Mouse (Mus musculus) C2C12 (cell line): Measurements from ENCODE around the gene Slc47a2. TPM values are rescaled to one million over a fixed set of nuclear protein-coding genes. Genes with fewer than 3 reads are reported as not detected.

Source experiments
- H3K27me3 ChIP-seq: one replicate; pipeline ENCODE4 v1.6.1; 2011; ENCODE audit not compliant: control insufficient read depth, insufficient read depth, insufficient read length
- H3K36me3 ChIP-seq: one replicate; pipeline ENCODE4 v1.6.1; 2011; ENCODE audit not compliant: control insufficient read depth, insufficient read depth
- H3K4me3 ChIP-seq: one replicate; pipeline ENCODE4 v1.5.1; 2011; ENCODE audit warnings: mild to moderate bottlenecking, control low read depth; ENCODE audit not compliant: poor library complexity, insufficient read depth, severe bottlenecking
- H3K79me2 ChIP-seq: one replicate; pipeline ENCODE4 v1.6.1; 2011; ENCODE audit not compliant: control insufficient read depth, insufficient read depth
- H3K79me3 ChIP-seq: one replicate; pipeline ENCODE4 v1.6.1; 2011; ENCODE audit warnings: low read depth, control low read depth
- H3ac ChIP-seq: one replicate; pipeline ENCODE3; 2011; ENCODE audit warnings: low read depth; ENCODE audit not compliant: control insufficient read depth, insufficient read length
- CEBPB ChIP-seq: IDR thresholded peaks from one replicate; pipeline ENCODE4 v1.6.1; 2011; ENCODE audit warnings: low read depth, mild to moderate bottlenecking, control low read depth, moderate library complexity
- CTCF ChIP-seq: IDR thresholded peaks from one replicate; pipeline ENCODE4 v1.5.1; 2011; ENCODE audit not compliant: control insufficient read depth, insufficient read depth, insufficient read length
- FOSL1 ChIP-seq: IDR thresholded peaks from one replicate; pipeline ENCODE4 v1.8.0; 2011; ENCODE audit warnings: mild to moderate bottlenecking, low read length; ENCODE audit not compliant: poor library complexity, insufficient read depth, severe bottlenecking
- MAX ChIP-seq: IDR thresholded peaks from one replicate; pipeline ENCODE4 v1.6.1; 2011; ENCODE audit warnings: mild to moderate bottlenecking, control low read depth
- MYOD1 ChIP-seq: IDR thresholded peaks from one replicate; pipeline ENCODE4 v1.6.1; 2011; ENCODE audit warnings: low read depth; ENCODE audit not compliant: control insufficient read depth, insufficient read length
- MYOG ChIP-seq: IDR thresholded peaks from one replicate; pipeline ENCODE4 v1.6.1; 2011; ENCODE audit not compliant: control insufficient read depth, insufficient read length; ENCODE audit errors: extremely low read depth
- USF1 ChIP-seq: IDR thresholded peaks from one replicate; pipeline ENCODE4 v1.6.1; 2011; ENCODE audit warnings: low read depth, mild to moderate bottlenecking, control low read depth, moderate library complexity
- polyA plus RNA-seq: library from polyadenylated mRNA; unstranded; fragments of >200 nt; fragmentation: generic; extraction: Trizol; gene quantifications from one replicate; pipeline ENCODE4 v1.2.1, GENCODE M21; 2012; ENCODE audit warnings: missing spikeins

Gene Slc47a2
- polyA plus RNA-seq, 1 experiment = not detected

DNA sequence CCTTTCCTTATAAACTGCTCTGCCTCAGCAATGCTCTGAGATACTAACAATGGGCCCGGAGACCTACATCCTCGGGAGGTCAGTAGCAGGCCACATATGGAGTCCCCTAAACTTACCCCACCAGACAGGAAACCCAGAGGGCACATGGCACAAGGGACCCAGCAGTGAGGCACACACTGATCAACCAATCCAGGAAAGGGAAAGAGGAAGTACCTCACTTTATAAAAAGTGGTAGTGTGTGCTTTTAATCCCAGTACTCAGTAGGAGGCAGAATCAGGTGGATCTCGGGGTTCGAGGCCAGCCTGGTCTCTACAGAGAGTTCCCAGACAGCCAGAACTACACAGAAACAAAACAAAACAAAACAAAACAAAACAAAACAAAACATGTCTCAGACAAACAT is 2.3 kb downstream of the Slc47a2 start:
- Histone ChIP-seq H3K4me3 (no peak overlapping the region), H3ac (no peak overlapping the region), H3K36me3 (no peaks in the 10 kb centered on the region), H3K27me3 (peaks cover 19% of the 10 kb centered on the region), H3K79me2 (no peaks in the 10 kb centered on the region), H3K79me3 (no peaks in the 10 kb centered on the region)
- no peak for TF ChIP-seq CTCF
- no peak for TF ChIP-seq MAX
- no peak for TF ChIP-seq USF1
- no peak for TF ChIP-seq MYOD1
- TF ChIP-seq FOSL1 = no peak
- no peak for TF ChIP-seq MYOG
- no peak for TF ChIP-seq CEBPB

DNA sequence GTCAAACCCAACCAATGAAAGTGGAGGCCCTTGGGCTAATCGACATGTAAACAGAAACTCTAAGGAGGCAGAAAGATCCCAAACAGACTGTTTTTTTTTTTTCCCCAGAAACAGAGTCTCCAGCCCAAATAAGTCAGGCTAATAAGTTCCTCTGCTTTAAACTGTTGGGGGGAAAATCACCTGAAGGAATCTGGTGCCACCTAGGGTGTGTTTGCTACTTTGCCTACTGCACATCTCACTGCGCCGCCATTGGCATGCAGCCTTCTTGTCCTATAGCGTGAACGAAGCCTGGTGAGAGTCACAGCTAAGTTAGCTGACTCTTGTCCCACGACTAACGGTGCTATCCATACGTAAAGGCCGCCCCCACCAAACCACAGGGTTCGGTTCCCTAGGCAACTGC is 5.1 kb downstream of the Slc47a2 start:
- peaks cover 15% of the 10 kb centered on the region for H3K27me3 ChIP-seq
- no peaks in the 10 kb centered on the region for H3K79me2 ChIP-seq
- H3K4me3 ChIP-seq = no peak overlapping the region
- H3K36me3 ChIP-seq = no peaks in the 10 kb centered on the region
- no peaks in the 10 kb centered on the region for H3K79me3 ChIP-seq
- no peak for TF ChIP-seq MYOG
- no peak for TF ChIP-seq MYOD1
- no peak for TF ChIP-seq CTCF
- TF ChIP-seq MAX = no peak
- TF ChIP-seq CEBPB = no peak
- TF ChIP-seq FOSL1 = no peak
- no peak for TF ChIP-seq USF1
- no peak overlapping the region for H3ac ChIP-seq

DNA sequence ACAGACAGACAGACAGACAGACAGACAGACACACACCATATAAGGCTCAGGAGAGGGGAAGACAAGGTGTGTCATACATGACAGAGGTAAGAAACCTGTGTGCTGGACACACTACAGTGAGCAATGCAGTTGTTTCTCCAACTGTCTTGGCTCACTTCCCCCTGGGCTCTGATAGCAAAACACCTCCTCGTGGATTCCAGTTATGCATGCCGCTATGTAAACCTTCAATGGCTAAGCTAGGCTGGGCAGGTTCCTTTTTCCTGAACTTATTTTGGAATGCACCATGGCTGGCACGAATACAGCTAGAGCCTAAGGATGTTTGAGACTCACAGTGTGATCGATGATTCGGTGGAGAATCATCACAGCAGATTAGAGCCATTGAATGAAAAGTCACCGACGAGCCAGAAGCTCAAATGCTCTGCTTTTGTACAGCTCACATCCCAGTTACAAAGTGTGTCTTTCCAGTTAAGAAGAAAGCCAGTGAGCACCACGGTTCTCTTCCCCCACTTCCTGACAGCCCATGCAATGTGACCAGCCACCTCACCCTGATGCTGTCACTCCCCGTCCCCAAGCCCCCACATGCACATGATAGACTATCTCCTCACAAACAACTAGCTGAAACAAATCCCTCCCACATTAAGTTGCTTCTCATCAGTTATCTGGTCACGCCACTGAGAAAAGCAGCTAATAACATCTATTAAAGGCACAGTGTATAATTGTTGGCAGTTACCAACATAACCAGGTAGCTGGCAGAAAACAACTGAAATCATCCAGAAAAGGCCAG is 21.6 kb downstream of the Slc47a2 start:
- TF ChIP-seq CTCF = no peak
- no peak for TF ChIP-seq MYOG
- TF ChIP-seq CEBPB = no peak
- no peak for TF ChIP-seq FOSL1
- TF ChIP-seq MAX = no peak
- no peak for TF ChIP-seq USF1
- no peak for TF ChIP-seq MYOD1
- Histone ChIP-seq H3K79me2 (no peaks in the 10 kb centered on the region), H3K36me3 (no peaks in the 10 kb centered on the region), H3K4me3 (no peak overlapping the region), H3K27me3 (no peaks in the 10 kb centered on the region), H3K79me3 (no peaks in the 10 kb centered on the region), H3ac (no peak overlapping the region)

DNA sequence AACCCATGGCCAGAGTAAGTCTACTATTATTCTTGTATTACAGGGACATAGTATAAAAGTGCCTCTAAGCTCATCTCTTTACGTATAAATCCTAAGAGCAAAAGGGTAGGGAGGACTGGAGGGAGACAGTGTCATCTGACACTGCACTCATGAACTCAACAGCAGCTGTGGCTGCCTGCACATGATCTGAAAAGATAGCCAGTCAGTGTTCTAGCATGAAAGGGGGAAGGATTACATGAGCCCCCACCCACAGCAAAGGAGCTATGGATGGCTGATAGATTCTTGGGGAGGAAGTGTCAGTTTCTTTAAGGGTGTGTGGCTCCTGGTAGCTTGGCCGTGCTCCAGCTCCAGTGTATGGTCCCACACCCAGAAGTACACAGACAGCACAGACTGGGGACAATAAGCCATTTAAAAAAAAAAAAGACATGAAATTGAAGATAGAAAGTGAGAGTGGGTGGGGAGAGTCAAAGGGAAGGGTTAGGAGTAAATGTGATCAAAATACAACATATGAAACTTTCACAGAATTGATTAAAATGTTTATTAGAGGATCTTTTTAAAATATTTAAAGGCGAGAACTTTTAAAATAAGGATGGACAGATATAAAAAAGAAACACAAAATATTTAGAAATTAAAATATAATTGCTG is 22.6 kb downstream of the Slc47a2 start:
- no peak overlapping the region for H3K4me3 ChIP-seq
- no peak overlapping the region for H3ac ChIP-seq
- no peak for TF ChIP-seq MYOG
- TF ChIP-seq CTCF = no peak
- TF ChIP-seq CEBPB = no peak
- TF ChIP-seq FOSL1 = no peak
- TF ChIP-seq MYOD1 = no peak
- no peak for TF ChIP-seq MAX
- TF ChIP-seq USF1 = no peak

DNA sequence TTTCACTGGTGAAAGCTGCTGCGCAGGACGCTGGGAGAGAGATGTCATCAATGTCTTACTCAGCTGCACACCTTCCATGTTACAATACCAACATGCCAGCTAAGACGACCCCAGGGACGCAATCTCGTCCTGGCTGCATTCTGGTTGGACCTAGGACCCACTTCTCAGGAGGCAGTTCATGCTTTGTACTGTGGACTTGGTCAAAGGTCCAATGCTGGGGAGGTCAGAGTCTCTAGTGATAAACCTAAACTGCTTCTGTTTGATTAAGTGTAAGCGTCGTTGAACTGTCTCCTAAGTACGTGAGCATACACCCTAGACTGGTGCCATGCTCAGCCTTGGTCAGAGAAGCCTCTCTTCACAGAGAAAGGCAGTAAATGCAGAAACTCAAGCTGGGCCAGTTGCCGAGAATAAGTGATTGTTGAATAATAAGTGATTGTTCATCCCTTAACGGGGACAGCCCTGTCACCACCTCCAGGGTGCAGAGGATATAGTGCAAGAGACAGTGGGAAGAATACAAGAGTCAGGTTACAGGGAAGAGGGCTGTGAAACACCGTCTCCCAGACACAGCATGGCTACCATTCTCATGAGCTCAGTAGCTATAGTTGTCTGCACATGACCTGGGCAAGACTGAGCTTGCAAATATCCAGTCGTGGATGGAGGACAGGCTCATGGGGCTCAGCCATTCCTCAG is 23.3 kb downstream of the Slc47a2 start:
- H3K79me2 ChIP-seq = no peaks in the 10 kb centered on the region
- TF ChIP-seq MYOG (no peak), MYOD1 (no peak), MAX (no peak), CEBPB (no peak), CTCF (no peak), FOSL1 (no peak), USF1 (no peak)
- H3K27me3 ChIP-seq = no peaks in the 10 kb centered on the region
- no peak overlapping the region for H3K4me3 ChIP-seq
- no peaks in the 10 kb centered on the region for H3K79me3 ChIP-seq
- no peak overlapping the region for H3ac ChIP-seq
- no peaks in the 10 kb centered on the region for H3K36me3 ChIP-seq

More for the DNA sequence above, 22.6 kb downstream of the Slc47a2 start:
- H3K79me2 ChIP-seq = no peaks in the 10 kb centered on the region
- H3K27me3 ChIP-seq = no peaks in the 10 kb centered on the region
- H3K79me3 ChIP-seq = no peaks in the 10 kb centered on the region
- no peaks in the 10 kb centered on the region for H3K36me3 ChIP-seq
